Mouse (Mus musculus): ENCODE data around the gene Shb. TPM values are rescaled to one million over a fixed set of nuclear protein-coding genes. Genes with fewer than 3 reads are reported as not detected.

The Shb gene
- polyA plus RNA-seq, 1 experiment = 71.5 TPM

DNA sequence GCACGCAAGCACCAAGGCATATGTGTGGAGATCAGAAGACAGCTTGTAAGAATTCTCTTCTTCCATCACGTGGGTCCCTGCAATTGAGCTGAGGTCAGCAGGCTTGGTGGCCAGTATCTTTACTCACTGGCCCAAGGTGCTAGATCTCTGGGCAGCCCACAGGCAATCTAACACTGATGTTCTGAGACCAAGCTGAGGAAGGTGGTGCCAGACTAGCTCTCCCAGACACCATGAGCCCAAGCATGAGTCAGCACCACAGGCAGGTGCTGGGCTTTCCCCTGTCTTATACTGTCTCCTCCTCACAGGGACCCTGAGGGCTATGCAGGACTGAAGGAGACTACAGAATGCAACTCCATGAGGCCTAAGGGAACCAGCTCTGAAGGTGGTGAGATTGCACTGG lies 74.7 kb downstream of the Shb start:
- WGBS = 93% methylated on average over 2 of the region's 2 CpGs
- Histone ChIP-seq H3K27ac (ENCODE audit: insufficient read depth, low read depth, low read length) (no peak overlapping the region), H3K27me3 (ENCODE audit: control insufficient read depth, insufficient read depth, low read length) (no peaks in the 10 kb centered on the region), H3K36me3 (ENCODE audit: control insufficient read depth, insufficient read depth, low read length) (peaks cover 19% of the 10 kb centered on the region; the same call in 1 of the 2 replicates), H3K4me3 (ENCODE audit: low read depth, low read length) (no peak overlapping the region), H3K4me1 (ENCODE audit: control insufficient read depth, insufficient read depth, insufficient read length, low read length) (peaks cover 25% of the 10 kb centered on the region)
- TF ChIP-seq CTCF (IDR thresholded peaks at IDR 0.05; ENCODE audit: extremely low read depth, insufficient read length, insufficient replicate concordance, low read depth, low read length) = no peak
- TF ChIP-seq POLR2A (IDR thresholded peaks at IDR 0.05; ENCODE audit: low read depth, low read length) = no peak

DNA sequence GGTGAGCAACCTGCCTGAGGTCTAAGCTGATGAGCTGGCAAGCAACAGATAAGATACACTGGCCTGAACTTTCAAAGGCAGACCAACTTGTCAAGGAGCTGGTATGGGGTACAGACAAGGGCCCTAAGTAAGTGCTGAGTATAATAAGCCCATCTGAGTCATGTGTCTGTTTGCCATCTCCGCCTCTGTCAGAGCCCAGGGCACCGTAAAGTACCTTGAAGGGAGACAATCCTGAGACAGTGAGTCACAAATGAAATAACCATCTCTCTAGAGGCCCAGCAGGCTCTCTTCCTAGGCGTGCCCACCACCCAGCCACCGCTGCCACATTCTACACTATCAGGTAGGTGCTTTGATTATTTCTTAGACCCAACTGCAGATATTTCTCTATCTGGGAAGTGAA lies 77.3 kb downstream of the Shb start:
- Histone ChIP-seq H3K27ac (ENCODE audit: insufficient read depth, low read depth, low read length) (peak overlapping the region; percentile 19; the same call in 1 of the 2 replicates), H3K4me3 (ENCODE audit: low read depth, low read length) (no peak overlapping the region), H3K36me3 (ENCODE audit: control insufficient read depth, insufficient read depth, low read length) (peaks cover 19% of the 10 kb centered on the region; the same call in 1 of the 2 replicates), H3K4me1 (ENCODE audit: control insufficient read depth, insufficient read depth, insufficient read length, low read length) (peaks cover 37% of the 10 kb centered on the region), H3K27me3 (ENCODE audit: control insufficient read depth, insufficient read depth, low read length) (no peaks in the 10 kb centered on the region)
- no peak for TF ChIP-seq CTCF (IDR thresholded peaks at IDR 0.05; ENCODE audit: extremely low read depth, insufficient read length, insufficient replicate concordance, low read depth, low read length)
- no peak for TF ChIP-seq POLR2A (IDR thresholded peaks at IDR 0.05; ENCODE audit: low read depth, low read length)
- 59% methylated on average over 4 of the region's 4 CpGs for WGBS

DNA sequence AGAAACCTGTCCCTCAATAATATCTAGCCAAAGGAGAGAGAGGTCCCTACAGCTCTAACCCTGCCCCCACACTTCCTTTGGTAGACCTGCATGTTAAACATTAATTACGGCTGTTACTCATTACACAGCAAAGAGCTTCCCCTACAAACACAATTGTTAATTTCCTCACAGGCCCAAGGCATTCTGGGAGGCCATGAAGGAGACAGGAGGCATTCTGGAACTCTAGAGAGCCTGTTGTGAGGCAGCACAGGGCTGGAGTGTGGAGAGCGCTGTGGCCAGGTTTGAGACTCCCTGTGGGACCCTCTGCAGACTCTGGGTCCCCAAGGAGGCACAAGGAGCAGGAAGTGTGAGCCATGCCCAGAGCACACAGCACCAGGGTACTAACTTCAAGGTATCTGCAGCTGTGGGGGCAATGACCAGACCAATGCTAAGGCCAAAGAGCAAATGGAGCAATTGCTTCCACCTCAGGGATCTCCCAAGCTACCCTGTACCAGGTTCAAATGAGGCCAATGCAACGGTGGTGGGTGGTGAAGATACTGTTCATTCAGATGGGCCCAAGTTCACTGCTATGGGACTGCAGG lies 78.9 kb downstream of the Shb start:
- 16% methylated on average over 3 of the region's 3 CpGs for WGBS
- Histone ChIP-seq H3K4me3 (ENCODE audit: low read depth, low read length) (no peak overlapping the region), H3K27me3 (ENCODE audit: control insufficient read depth, insufficient read depth, low read length) (no peaks in the 10 kb centered on the region), H3K36me3 (ENCODE audit: control insufficient read depth, insufficient read depth, low read length) (peaks cover 17% of the 10 kb centered on the region; the same call in 1 of the 2 replicates), H3K4me1 (ENCODE audit: control insufficient read depth, insufficient read depth, insufficient read length, low read length) (peaks cover 31% of the 10 kb centered on the region), H3K27ac (ENCODE audit: insufficient read depth, low read depth, low read length) (peak overlapping the region; percentile 92)
- no peak for TF ChIP-seq CTCF (IDR thresholded peaks at IDR 0.05; ENCODE audit: extremely low read depth, insufficient read length, insufficient replicate concordance, low read depth, low read length)
- no peak for TF ChIP-seq POLR2A (IDR thresholded peaks at IDR 0.05; ENCODE audit: low read depth, low read length)

DNA sequence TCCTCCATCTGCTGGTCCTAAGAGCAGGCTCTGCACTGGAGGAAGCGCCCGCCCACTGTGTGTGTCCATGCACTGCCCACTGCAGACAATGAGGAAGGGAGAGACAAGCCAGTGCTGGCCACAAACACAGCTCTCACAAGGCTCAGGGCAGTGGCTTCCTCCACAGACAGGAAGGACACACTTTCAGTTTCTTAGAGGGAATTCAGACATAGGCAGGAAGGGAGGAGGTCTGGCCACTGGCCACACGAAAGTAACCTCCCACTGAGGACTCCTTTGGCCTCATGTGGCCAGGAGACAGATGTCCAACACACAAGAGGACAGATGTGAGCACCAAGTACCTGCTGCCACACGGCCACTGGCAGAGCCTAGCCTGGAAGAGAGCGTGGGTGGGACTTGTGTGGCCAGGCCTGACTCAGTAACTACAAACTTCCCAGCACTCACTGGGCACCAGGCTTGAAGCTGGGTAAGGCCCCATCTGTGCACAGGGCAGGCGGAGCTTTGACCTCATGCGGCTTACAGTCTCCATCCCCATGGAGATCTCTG lies 79.6 kb downstream of the Shb start:
- WGBS = 11% methylated on average over 7 of the region's 7 CpGs
- peaks cover 14% of the 10 kb centered on the region; the same call in 1 of the 2 replicates for H3K36me3 ChIP-seq (ENCODE audit: control insufficient read depth, insufficient read depth, low read length)
- TF ChIP-seq CTCF (IDR thresholded peaks at IDR 0.05; ENCODE audit: extremely low read depth, insufficient read length, insufficient replicate concordance, low read depth, low read length) = no peak
- peak; percentile 21; the same call in 1 of the 2 replicates for TF ChIP-seq POLR2A (IDR thresholded peaks at IDR 0.05; ENCODE audit: low read depth, low read length)
- no peaks in the 10 kb centered on the region for H3K27me3 ChIP-seq (ENCODE audit: control insufficient read depth, insufficient read depth, low read length)
- H3K4me1 ChIP-seq (ENCODE audit: control insufficient read depth, insufficient read depth, insufficient read length, low read length) = peaks cover 31% of the 10 kb centered on the region
- H3K4me3 ChIP-seq (ENCODE audit: low read depth, low read length) = peak overlapping the region; percentile 12
- peak overlapping the region; percentile 92 for H3K27ac ChIP-seq (ENCODE audit: insufficient read depth, low read depth, low read length)

DNA sequence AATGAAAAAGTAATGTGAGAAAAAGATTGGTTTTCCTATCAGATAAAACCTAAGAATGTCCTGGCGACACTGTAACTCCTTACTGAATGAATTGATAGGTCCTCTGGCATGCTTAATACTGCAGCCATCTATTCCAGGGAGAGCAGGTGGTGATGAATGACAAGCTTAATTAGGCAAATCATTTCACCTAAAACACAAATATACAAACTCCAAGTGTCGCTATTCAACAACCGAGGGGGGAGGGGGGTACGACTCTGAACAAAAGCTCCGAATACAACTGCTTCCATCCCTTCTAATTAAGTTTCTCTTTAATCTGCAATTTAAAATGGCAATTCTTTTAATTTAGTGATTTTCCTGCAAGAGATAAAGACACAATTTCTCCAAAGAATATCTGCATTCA lies 83.3 kb downstream of the Shb start:
- no peak for TF ChIP-seq POLR2A (IDR thresholded peaks at IDR 0.05; ENCODE audit: low read depth, low read length)
- TF ChIP-seq CTCF (IDR thresholded peaks at IDR 0.05; ENCODE audit: extremely low read depth, insufficient read length, insufficient replicate concordance, low read depth, low read length) = no peak
- Histone ChIP-seq H3K27me3 (ENCODE audit: control insufficient read depth, insufficient read depth, low read length) (no peaks in the 10 kb centered on the region), H3K36me3 (ENCODE audit: control insufficient read depth, insufficient read depth, low read length) (peaks cover 27% of the 10 kb centered on the region)

DNA sequence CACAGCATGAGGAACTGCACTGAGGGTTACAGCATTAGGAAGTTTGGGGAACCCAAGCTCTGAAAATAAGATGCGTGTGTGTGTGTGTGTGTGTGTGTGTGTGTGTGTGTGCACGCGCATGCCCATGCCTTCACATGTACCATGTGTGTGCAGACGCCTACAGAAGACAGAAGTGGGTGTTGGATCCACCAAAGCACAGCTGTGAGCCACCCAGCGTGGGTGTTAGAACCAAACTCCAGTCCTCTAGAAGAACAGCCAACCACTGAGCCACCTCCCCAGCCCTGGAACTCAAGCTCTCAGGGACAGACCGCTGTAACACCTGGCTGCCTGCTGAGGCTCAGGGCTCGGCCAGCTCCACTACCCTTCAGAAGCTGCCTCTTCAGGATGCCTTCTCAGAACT lies 83.8 kb downstream of the Shb start:
- Histone ChIP-seq H3K36me3 (ENCODE audit: control insufficient read depth, insufficient read depth, low read length) (peaks cover 27% of the 10 kb centered on the region), H3K4me3 (ENCODE audit: low read depth, low read length) (no peak overlapping the region), H3K27me3 (ENCODE audit: control insufficient read depth, insufficient read depth, low read length) (no peaks in the 10 kb centered on the region), H3K27ac (ENCODE audit: insufficient read depth, low read depth, low read length) (no peak overlapping the region), H3K4me1 (ENCODE audit: control insufficient read depth, insufficient read depth, insufficient read length, low read length) (peaks cover 18% of the 10 kb centered on the region)
- TF ChIP-seq POLR2A (IDR thresholded peaks at IDR 0.05; ENCODE audit: low read depth, low read length) (no peak), CTCF (IDR thresholded peaks at IDR 0.05; ENCODE audit: extremely low read depth, insufficient read length, insufficient replicate concordance, low read depth, low read length) (no peak)
- 81% methylated on average over 7 of the region's 7 CpGs for WGBS

More for the DNA sequence above, 83.3 kb downstream of the Shb start:
- H3K4me1 ChIP-seq (ENCODE audit: control insufficient read depth, insufficient read depth, insufficient read length, low read length) = peaks cover 23% of the 10 kb centered on the region
- no peak overlapping the region for H3K27ac ChIP-seq (ENCODE audit: insufficient read depth, low read depth, low read length)
- WGBS = 88% methylated on average over 5 of the region's 5 CpGs
- H3K4me3 ChIP-seq (ENCODE audit: low read depth, low read length) = no peak overlapping the region

DNA sequence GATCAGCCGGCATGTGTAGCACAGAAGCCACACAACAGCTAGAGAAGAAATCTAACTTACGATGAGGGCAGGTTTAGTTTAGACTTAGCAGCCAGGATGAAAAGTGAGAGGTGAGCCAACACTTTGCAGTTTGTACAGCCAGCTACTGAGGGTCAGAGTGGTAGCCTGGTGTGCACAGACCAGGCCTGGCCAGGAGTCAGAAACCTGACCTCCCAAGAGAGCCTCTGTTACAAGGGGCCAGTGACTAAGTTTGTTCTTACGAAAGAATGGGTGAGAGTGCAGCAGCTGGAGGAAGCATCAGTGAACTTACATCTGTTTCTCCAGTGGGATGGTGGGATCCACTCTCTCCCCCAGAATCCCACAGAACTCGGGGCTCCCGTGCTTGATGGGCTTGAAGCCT lies 85.1 kb downstream of the Shb start:
- peaks cover 8% of the 10 kb centered on the region for H3K4me1 ChIP-seq (ENCODE audit: control insufficient read depth, insufficient read depth, insufficient read length, low read length)
- H3K27ac ChIP-seq (ENCODE audit: insufficient read depth, low read depth, low read length) = no peak overlapping the region
- H3K27me3 ChIP-seq (ENCODE audit: control insufficient read depth, insufficient read depth, low read length) = no peaks in the 10 kb centered on the region
- no peak overlapping the region for H3K4me3 ChIP-seq (ENCODE audit: low read depth, low read length)
- no peak for TF ChIP-seq CTCF (IDR thresholded peaks at IDR 0.05; ENCODE audit: extremely low read depth, insufficient read length, insufficient replicate concordance, low read depth, low read length)
- no peak for TF ChIP-seq POLR2A (IDR thresholded peaks at IDR 0.05; ENCODE audit: low read depth, low read length)
- peaks cover 32% of the 10 kb centered on the region for H3K36me3 ChIP-seq (ENCODE audit: control insufficient read depth, insufficient read depth, low read length)
- 93% methylated on average over 5 of the region's 5 CpGs for WGBS

All from small intestine, adult 2 months (tissue).